Mouse (Mus musculus) left cerebral cortex, postnatal 14 days (tissue): ENCODE data around the gene Actr3. TPM values are rescaled to one million over a fixed set of nuclear protein-coding genes. Genes with fewer than 3 reads are reported as not detected.
"Not testable (repeated sequence)": the region's sequence is repeated elsewhere in the genome, so short reads cannot be mapped to it uniquely, and the experiment has no call there.

Experiments
- DNase-seq, 2 experiments: peaks; one replicate each; pipeline ENCODE4 v3.0.0; 2021 to 2022; ENCODE audit warnings: low spot score in 2 of 2, mixed read lengths in 1 of 2
- intact Hi-C: fragments of 180-260 bp; cut with DNase I; formaldehyde crosslinking; loops from one replicate; pipeline ENCODE4 v1.15.1; 2025
- total RNA-seq, 2 experiments: library from RNA; stranded (reverse); gene quantifications; 2 replicates each; pipeline ENCODE4 v1.2.3; 2021

Actr3 gene
- total RNA-seq, 2 experiments from 2014 or later, result 224 to 226 TPM

DNA sequence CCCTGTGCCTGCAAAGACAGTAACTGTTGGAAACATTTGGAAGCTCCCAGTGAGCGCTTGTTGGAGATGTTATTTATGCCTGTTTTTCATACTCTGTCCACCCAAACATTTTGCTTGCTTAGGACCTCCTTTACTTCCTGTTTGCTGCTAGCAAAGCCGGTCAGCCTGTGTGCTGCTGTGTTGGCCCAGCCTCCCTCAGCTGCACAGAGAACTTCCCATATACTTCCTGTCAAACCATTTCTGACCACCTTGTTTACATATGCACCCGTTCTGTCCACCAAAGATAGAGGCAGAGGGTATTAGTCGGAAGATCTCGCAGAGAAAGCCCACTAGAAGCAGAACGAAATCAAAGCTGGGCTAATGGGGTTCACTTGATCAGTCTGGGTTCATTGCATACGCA lies 6.2 kb upstream of the Actr3 start:
- intact Hi-C loops, result no loop called here
- no peak for DNase-seq

GRCm38 (mm10) chr1:125441251-125441650 lies 5.7 kb upstream of the Actr3 start:
- no peak for DNase-seq
- intact Hi-C loops, result no loop called here

DNA sequence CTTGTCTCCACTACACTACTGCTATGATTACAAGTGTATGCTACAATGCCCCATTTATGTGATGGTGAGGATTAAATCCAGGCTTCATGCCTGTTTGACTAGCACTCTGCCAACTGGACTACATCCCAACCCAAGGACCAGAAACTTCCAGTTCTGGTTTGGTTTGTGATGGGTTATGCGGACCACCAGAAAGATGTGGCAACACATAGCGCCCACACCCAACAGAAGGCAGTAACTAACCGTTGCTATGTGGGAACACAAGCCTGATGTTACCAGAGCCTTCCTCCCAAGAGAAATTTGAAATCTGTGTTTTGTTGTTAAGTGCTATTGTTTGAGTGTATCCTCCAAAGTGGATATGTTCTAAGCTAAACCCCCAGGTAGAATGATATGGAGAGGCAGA lies 4.0 kb upstream of the Actr3 start:
- peak in 1 of 2 experiments; percentile 43 for DNase-seq
- intact Hi-C loops, result loop anchor here (5.0 kb wide), 1 partner anchor 53 kb away; no protein-coding TSS in a partner anchor

DNA sequence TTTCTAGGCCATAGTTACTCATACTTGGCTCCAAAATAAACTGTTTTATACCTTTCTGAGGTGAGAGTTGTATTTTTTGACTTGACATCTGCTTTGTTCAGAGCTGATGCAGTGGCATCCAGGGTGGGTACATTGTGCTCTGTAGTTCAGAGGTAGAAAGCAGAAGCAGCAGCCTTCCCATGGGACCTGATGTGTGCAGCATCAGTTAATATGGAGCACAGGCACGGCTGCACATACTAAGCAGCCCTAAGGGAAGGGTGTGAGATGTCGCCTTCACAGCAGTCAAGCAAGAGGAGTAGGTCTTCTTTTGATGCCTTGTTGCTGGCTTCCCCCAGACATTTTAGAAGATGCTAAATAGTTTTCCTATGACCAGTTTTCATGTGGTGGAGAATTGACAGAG lies 3.3 kb upstream of the Actr3 start:
- intact Hi-C loops, result loop anchor here (5.0 kb wide), 1 partner anchor 53 kb away; no protein-coding TSS in a partner anchor
- no peak for DNase-seq

- intact Hi-C loops, result loop anchor here (5.0 kb wide), 1 partner anchor 54 kb away; no protein-coding TSS in a partner anchor
- no peak for DNase-seq
These were observed 2.4 kb upstream of the Actr3 start for GRCm38 (mm10) chr1:125437927-125438326.

- no peak for DNase-seq
- intact Hi-C loops, result loop anchor here (5.0 kb wide), 1 partner anchor 55 kb away; no protein-coding TSS in a partner anchor
These were observed 1.6 kb upstream of the Actr3 start for GRCm38 (mm10) chr1:125437161-125437560.

- no peak for DNase-seq
These were observed 534 bp downstream of the Actr3 start for GRCm38 (mm10) chr1:125435018-125435368.

GRCm38 (mm10) chr1:125434485-125435001 lies 984 bp downstream of the Actr3 start:
- intact Hi-C loops, result loop anchor here (1.0 to 5.0 kb wide), 2 partner anchors 58 to 126 kb away; partner anchors contain the start of gene Slc35f5
- DNase-seq, result peak; percentile 48 to 49

More at GRCm38 (mm10) chr1:125435018-125435368, 534 bp downstream of the Actr3 start:
- intact Hi-C loops, result loop anchor here (1.0 to 5.0 kb wide), 2 partner anchors 57 to 125 kb away; partner anchors contain the start of gene Slc35f5

DNA sequence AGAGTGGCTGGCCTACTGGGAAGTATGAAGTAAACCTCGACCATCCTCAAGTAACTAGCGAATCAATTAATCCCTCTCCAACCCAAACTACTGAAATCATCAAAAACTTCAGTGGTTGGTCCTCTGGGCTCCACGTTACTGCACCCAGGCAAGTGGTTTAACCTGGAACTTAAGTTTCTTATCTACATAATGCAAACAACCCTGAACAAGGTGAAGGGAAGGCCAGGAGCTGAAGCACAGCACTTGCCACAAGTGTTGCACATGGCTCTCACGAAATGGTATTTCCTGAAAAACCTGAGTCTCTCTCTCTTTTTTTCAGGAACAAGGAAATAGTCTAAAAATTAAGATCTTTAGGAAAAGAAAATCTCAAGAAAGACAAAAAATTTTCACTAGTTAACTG lies 4.2 kb downstream of the Actr3 start:
- intact Hi-C loops, result no loop called here
- DNase-seq, result no peak

- intact Hi-C loops, result no loop called here
- no peak for DNase-seq
These were observed 4.8 kb downstream of the Actr3 start for GRCm38 (mm10) chr1:125430737-125431136.

DNA sequence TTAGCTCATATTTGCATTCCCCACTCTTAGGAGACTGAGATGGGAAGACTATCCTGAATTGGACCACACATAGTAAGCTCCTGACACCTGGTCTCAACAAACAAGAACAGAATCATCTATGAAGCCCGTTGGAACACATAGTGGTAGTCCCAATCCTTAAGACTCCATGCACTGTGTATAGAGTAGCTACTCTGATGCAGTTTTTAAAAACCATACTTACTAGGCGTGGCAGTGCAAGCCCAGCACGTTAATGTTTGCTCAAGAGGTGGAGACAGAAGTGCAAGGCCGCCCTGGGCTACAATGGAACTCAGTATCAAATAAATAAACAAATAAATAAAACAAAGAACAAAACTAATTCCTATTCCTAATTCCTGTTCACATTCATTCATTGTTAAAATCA lies 5.5 kb downstream of the Actr3 start:
- no peak for DNase-seq
- intact Hi-C loops, result no loop called here

DNA sequence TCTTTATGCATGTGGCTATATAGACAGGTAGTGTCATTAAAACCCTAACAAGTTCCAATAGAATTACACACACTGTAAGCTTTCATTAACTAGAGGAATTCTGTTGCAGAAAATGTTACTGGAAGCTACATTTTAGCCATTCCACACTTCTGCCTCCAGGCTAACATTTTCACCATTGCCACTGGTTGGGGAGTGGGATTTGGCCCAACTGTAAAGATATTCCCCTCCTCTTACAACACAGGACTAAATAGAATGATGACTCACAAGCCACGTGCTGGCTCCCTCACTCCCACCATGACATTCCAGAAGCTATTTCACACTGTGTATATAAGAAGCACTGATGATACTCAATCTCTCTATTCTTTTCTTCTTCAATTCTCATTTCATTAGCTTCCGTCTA lies 7.2 kb downstream of the Actr3 start:
- intact Hi-C loops, result no loop called here
- DNase-seq, result no peak

- no peak for DNase-seq
- intact Hi-C loops, result no loop called here
These were observed 9.0 kb downstream of the Actr3 start for GRCm38 (mm10) chr1:125426387-125427045.

DNA sequence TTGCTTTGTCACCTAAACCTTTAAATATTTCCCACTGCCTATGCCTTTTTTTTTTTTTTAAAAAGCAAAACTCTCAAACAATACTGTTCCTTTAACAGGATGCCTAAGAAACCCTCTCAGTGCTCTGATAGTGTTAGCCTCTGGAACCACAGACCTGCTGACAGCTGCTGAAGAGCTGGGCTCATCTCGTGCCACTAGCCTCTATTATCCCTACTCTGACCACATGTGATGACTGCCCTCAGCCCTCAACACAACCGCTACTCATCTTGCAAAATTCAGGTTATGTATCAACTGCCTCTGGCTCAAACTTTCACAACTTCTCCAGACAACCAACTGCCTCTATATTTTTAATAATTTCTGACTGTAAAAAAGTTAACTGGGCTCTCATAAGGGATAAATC lies 15.6 kb downstream of the Actr3 start:
- DNase-seq, result no peak
- intact Hi-C loops, result no loop called here

- DNase-seq, result no peak
- intact Hi-C loops, result no loop called here
These were observed 16.8 kb downstream of the Actr3 start for GRCm38 (mm10) chr1:125418732-125419131.

DNA sequence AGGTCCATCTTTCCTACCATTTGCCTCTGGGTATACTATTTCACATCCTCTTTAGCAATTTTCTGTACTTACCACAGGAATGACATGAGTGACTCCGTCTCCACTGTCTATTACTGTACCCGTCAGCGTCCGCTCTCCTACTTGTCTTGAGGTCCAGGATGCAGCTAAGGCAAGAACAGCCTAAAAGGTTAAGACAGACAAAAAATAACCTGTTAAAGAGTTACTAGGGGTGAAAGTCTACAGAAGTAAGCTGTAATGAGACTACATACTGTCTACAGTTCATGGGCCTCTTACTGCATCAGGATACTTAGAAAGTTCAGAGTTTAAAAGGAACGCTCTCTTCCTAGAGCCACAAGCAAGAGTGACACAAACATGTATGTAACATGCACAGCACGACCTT lies 28.3 kb downstream of the Actr3 start:
- intact Hi-C loops, result no loop called here
- no peak for DNase-seq

DNA sequence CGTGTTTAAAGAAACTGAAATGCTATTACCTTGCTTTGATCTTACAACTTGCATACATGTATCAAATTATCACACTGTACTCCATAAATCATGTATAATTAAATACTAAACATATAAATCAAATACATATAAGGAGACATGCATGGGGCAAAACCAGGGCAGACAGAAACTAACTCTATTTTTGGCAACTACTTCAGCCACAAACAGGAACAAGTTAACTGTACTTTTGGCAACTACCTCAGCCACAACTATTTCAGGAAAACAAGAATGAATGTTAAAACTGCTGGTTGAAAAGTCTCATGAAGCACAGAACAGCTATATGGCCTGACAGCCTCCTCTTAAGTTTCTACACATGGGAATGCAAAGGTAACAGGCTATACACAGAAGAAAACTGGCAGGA lies 40.1 kb downstream of the Actr3 start:
- no peak for DNase-seq
- intact Hi-C loops, result no loop called here

DNA sequence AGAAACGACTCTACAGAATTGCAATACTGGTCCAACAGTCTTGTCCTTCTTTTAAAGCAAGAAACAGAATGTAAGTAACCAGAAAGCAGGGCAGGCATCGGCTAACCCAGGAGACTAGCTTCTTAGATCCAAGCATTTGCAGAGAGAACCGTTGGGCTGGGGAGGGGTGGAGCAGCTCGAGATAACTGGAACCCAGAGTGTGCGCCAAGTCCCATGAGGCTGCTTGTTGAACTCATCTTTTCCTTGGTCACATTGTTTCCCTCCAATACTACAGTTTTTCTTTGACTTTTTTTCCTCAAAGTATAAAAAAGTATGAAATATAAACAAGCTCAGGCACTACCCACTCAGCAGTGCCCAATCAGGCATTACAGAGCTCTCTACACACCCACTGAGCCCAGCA lies 42.2 kb downstream of the Actr3 start:
- DNase-seq, intact Hi-C loops: not testable (repeated sequence)

- DNase-seq, intact Hi-C loops: not testable (repeated sequence)
These were observed 45.3 kb downstream of the Actr3 start for GRCm38 (mm10) chr1:125390065-125390754.

GRCm38 (mm10) chr1:125389634-125390033 lies 45.9 kb downstream of the Actr3 start:
- intact Hi-C loops, DNase-seq: not testable (repeated sequence)

DNA sequence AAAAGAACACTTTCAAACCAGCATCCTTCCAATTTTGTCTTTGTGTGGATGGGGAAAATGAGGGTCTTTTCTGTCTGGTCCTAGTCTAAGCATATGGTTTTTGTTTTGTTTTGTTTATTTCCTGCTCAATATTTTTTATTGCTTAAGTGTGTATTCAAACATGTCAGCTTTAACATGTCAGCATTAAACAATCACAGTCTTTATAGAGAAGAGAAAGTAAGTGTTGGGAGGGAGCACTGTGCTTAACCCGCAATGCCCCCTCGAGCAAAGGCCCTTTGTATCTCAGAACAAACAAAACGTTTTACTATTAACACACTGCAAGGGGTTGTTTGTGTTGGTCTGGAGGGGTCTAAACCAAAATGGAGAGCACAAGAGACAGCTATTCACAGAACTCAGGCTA lies 47.2 kb downstream of the Actr3 start:
- intact Hi-C loops, result no loop called here

More for the DNA sequence above, 47.2 kb downstream of the Actr3 start:
- no peak for DNase-seq
